ENCODE assay signal across 9 mouse cellular contexts in the genomic region with DNA sequence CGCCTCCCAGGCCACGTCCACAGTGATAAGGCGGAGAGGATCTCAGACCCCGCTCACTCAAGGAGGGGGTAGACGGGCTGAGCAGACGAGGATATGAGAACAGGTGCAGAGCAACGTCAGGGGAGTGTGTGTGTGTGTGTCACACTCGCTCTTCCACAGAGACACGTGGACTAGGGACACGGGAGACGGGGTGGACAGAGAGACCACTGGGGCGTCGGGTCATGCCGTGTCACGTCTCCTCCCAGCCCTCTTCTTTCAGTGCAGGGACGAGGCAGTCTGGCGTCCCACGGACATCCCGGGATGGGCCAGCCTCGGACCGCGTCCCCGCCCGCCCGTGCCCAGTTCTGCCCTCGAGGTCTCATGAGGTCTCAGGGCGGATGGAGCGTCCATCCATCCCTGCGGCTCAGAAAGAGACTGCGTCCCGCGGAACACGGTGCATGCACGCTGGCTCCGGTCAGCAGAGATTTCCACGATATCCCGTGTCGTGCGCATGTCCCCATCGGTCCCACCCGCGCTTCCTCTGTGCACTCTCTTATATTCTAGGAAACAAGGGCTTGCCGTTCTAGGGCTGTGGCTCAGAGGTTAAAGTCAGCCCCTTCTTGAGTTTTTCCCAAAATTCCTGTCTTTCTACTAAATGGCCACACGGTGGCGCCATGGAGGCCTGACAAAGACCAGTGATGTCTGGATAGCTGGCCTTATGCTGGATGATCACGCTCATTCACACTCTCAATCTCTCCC. TPM values are rescaled to one million over a fixed set of nuclear protein-coding genes. Genes with fewer than 3 reads are reported as not detected.
DNase-seq lines count a peak whose midpoint lies in the region; TF ChIP-seq lines count a peak whose summit lies in the region.
"Had no signal": no experiment of that assay in that cellular context is flagged by ENCODE, and none has a peak within 500 bp of the region (broad histone marks: within the 10 kb centered on the region; RNA-seq: fewer than 3 reads in every experiment).

No protein-coding gene starts in this region.

- H3K27me3 ChIP-seq in MEL (ENCODE audit: control insufficient read depth in 1 of 2, insufficient read depth in 2 of 2, low read length in 2 of 2) = no peaks in the 10 kb centered on the region

- H3K9me3 ChIP-seq in MEL (replicated peaks; ENCODE audit: insufficient read depth, low read length) = no peaks in the 10 kb centered on the region

- H3K4me1 ChIP-seq in MEL (ENCODE audit: control insufficient read depth in 1 of 2, insufficient read depth in 2 of 2, low read length in 2 of 2) = no peaks in the 10 kb centered on the region

- DNase-seq in 3134 (ENCODE audit: extremely low read depth, insufficient read length, low spot score) = peak; percentile 13
- peak; percentile 73 for DNase-seq in MEL (ENCODE audit: low read depth, low spot score)
- peak; percentile 43 to 46 for DNase-seq in cerebellum, postnatal 14 days
- peak; percentile 1 to 7 for DNase-seq in frontal cortex, postnatal 36 days (ENCODE audit: low spot score in 2 of 2)
- DNase-seq in kidney, adult 8-10 months = peak; percentile 8 to 35
- DNase-seq in liver = peak; percentile 39
- peak; percentile 5 to 16 for DNase-seq in natural killer cell, adult 2 months (ENCODE audit: low spot score in 2 of 2)
- peak; percentile 59 for DNase-seq in testis, postnatal 10 days (ENCODE audit: low spot score)

- peak; percentile 69 for TF ChIP-seq RAD21 in MEL (IDR thresholded peaks at IDR 0.05; ENCODE audit: low read depth, low read length)

- H3K4me3 ChIP-seq in MEL (ENCODE audit: control insufficient read depth in 1 of 2, insufficient read depth in 1 of 2, low read depth in 2 of 2, low read length in 2 of 2) = no peak overlapping the region

- TF ChIP-seq EP300 in MEL (IDR thresholded peaks at IDR 0.05; ENCODE audit: low read depth in 1 of 2, low read length in 2 of 2) = no peak

- TF ChIP-seq POLR2A in MEL (IDR thresholded peaks at IDR 0.05; ENCODE audit: control insufficient read depth in 1 of 2, insufficient read depth in 1 of 2, low read depth in 1 of 2, low read length in 2 of 2, poor library complexity in 1 of 2) = no peak

- H3K79me2 ChIP-seq in MEL (ENCODE audit: control insufficient read depth, insufficient read depth, low read length, poor library complexity) = no peaks in the 10 kb centered on the region

- no peak overlapping the region for H3K9ac ChIP-seq in MEL (ENCODE audit: control insufficient read depth, low read depth, low read length, poor library complexity, severe bottlenecking)

- peak; percentile 68 to 87 (median 87) for TF ChIP-seq CTCF in MEL (IDR thresholded peaks at IDR 0.05 in 2 of 3, conservative IDR thresholded peaks at IDR 0.05 in 1 of 3; ENCODE audit: control insufficient read depth in 1 of 3, insufficient read depth in 1 of 3, low read depth in 2 of 3, low read length in 3 of 3, poor library complexity in 1 of 3, severe bottlenecking in 1 of 3)

- H3K27ac ChIP-seq in MEL (ENCODE audit: control insufficient read depth, low read depth, low read length) = no peak overlapping the region

- H3K36me3 ChIP-seq in MEL (ENCODE audit: control insufficient read depth in 1 of 2, insufficient read depth in 2 of 2, low read length in 2 of 2) = no peaks in the 10 kb centered on the region

TF ChIP-seq in MEL, 35 proteins besides CTCF, POLR2A, EP300 and RAD21:
- no peak for TF ChIP-seq KAT2A (conservative IDR thresholded peaks at IDR 0.05; ENCODE audit: low read depth, low read length)
- TF ChIP-seq POLR2AphosphoS5 (IDR thresholded peaks at IDR 0.05; ENCODE audit: borderline replicate concordance, low read depth, low read length) = no peak
- TF ChIP-seq MYB (IDR thresholded peaks at IDR 0.05; ENCODE audit: low read depth, low read length) = no peak
- TF ChIP-seq RCOR1 (IDR thresholded peaks at IDR 0.05; ENCODE audit: low read depth, low read length) = no peak
- TF ChIP-seq ZC3H11A (IDR thresholded peaks at IDR 0.05; ENCODE audit: low read depth, low read length) = peak; percentile 72
- no peak for TF ChIP-seq MYC (IDR thresholded peaks at IDR 0.05; ENCODE audit: low read depth, low read length)
- no peak for TF ChIP-seq ELF1 (IDR thresholded peaks at IDR 0.05; ENCODE audit: low read depth, low read length)
- no peak for TF ChIP-seq TCF12 (IDR thresholded peaks at IDR 0.05; ENCODE audit: low read depth, low read length)
- TF ChIP-seq ZNF384 (IDR thresholded peaks at IDR 0.05; ENCODE audit: low read depth, low read length) = no peak
- peak; percentile 93 for TF ChIP-seq SMC3 (IDR thresholded peaks at IDR 0.05; ENCODE audit: low read depth, low read length)

RNA-seq across cellular contexts. Expression of gene Olfr466, which starts 25.9 kb away (rescaled TPM):
- total RNA-seq in MEL (2012; rRNA removed) = not detected in 2 replicates
- not detected for polyA plus RNA-seq in MEL (2012; ENCODE audit: insufficient read depth in 1 of 2, insufficient read length in 2 of 2, low read depth in 1 of 2, low replicate concordance in 2 of 2, missing spikeins in 1 of 2)
- total RNA-seq: layer of hippocampus, adult 18-20 months had no signal

RNA-seq across cellular contexts. Expression of gene Nlrp4f, which starts 29.9 kb away (rescaled TPM):
- 0.04 TPM in 1 of 2 replicates, not detected in the other for total RNA-seq in MEL (2012; rRNA removed)
- not detected for polyA plus RNA-seq in MEL (2012; ENCODE audit: insufficient read depth in 1 of 2, insufficient read length in 2 of 2, low read depth in 1 of 2, low replicate concordance in 2 of 2, missing spikeins in 1 of 2)

RNA-seq across cellular contexts. Expression of gene Olfr465-ps1, which starts 38.0 kb away (rescaled TPM):
- not detected in 2 replicates for total RNA-seq in MEL (2012; rRNA removed)
- not detected for polyA plus RNA-seq in MEL (2012; ENCODE audit: insufficient read depth in 1 of 2, insufficient read length in 2 of 2, low read depth in 1 of 2, low replicate concordance in 2 of 2, missing spikeins in 1 of 2)
- total RNA-seq: layer of hippocampus, adult 18-20 months had no signal

Comparison
In these comparisons a context has a peak if more than half of its experiments do, and no peak if none do; other contexts are left out.
1. DNase-seq: peak in every context shown above with its lines; median percentile 73 in MEL; 59 in testis, postnatal 10 days; 44 in cerebellum, postnatal 14 days; 39 in liver; 22 in kidney, adult 8-10 months; 13 in 3134; 10 in natural killer cell, adult 2 months; 4 in frontal cortex, postnatal 36 days.